Comparison of ENCODE assay signal across 20 mouse cellular contexts in the genomic region with DNA sequence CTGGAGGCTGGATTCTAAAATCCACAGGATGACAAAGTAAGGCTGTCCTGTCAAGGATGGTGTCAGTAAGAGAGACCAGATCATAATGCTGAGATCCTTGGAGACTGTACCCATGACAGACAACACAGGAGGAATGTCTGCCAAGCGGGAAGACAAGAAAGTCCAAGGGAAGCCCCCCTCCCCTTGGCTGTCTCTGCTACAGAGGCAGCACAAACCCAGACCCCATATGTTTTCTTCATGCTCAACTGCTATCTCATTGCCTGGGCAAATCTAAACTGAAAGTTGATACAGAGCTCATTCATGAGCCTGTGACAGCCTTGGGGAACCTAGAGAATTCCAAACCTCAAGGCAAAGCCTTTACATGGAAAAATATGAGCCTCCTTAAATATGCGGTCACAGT.
"Had no signal": no experiment of that assay in that cellular context is flagged by ENCODE, and none has a peak within 500 bp of the region (broad histone marks: within the 10 kb centered on the region; RNA-seq: fewer than 3 reads in every experiment).

No protein-coding gene starts in this region.

- H3K36me3 ChIP-seq: limb, embryonic 12.5 days; limb, embryonic 15.5 days; midbrain, embryonic 10.5 days; midbrain, embryonic 13.5 days; neural tube, embryonic 13.5 days; stomach, embryonic 15.5 days had no signal

- H3K4me3 ChIP-seq: limb, embryonic 12.5 days; limb, embryonic 15.5 days; megakaryocyte, embryonic 14.5 days; midbrain, embryonic 10.5 days; midbrain, embryonic 13.5 days; myocyte; neural tube, embryonic 13.5 days; stomach, embryonic 15.5 days had no signal

- H3K4me1 ChIP-seq: limb, embryonic 12.5 days; limb, embryonic 15.5 days; megakaryocyte, embryonic 14.5 days; midbrain, embryonic 10.5 days; stomach, embryonic 15.5 days had no signal

- ATAC-seq: liver, postnatal 0 days; midbrain, embryonic 13.5 days; midbrain, embryonic 16.5 days had no signal

- H3K4me2 ChIP-seq: limb, embryonic 12.5 days; limb, embryonic 15.5 days; liver, embryonic 11.5 days; midbrain, embryonic 13.5 days; neural tube, embryonic 13.5 days; stomach, embryonic 15.5 days had no signal

- DNase-seq: kidney, adult 8-10 months; kidney, postnatal 14 days; kidney, postnatal 4 days; left cerebral cortex, postnatal 4 days; liver, postnatal 0 days; retina, postnatal 1 day; right cerebral cortex, postnatal 25 days; spleen, adult 18-20 months; thymus, postnatal 25 days had no signal

- H3K27ac ChIP-seq: limb, embryonic 12.5 days; limb, embryonic 15.5 days; liver, embryonic 14.5 days; midbrain, embryonic 10.5 days; midbrain, embryonic 13.5 days; neural tube, embryonic 13.5 days; stomach, embryonic 15.5 days had no signal

- H3K27me3 ChIP-seq: megakaryocyte, embryonic 14.5 days; neural tube, embryonic 13.5 days; stomach, embryonic 15.5 days had no signal

- H3K9ac ChIP-seq: limb, embryonic 12.5 days; limb, embryonic 15.5 days; liver, embryonic 14.5 days; liver, postnatal 0 days; midbrain, embryonic 13.5 days; neural tube, embryonic 13.5 days; stomach, embryonic 15.5 days had no signal

- H3K9me3 ChIP-seq: limb, embryonic 12.5 days; limb, embryonic 15.5 days; midbrain, embryonic 10.5 days; midbrain, embryonic 13.5 days; neural tube, embryonic 13.5 days; stomach, embryonic 15.5 days had no signal
